Mouse (Mus musculus) heart, embryonic 15.5 days (tissue): ENCODE measurements around the gene Abr. TPM values are rescaled to one million over a fixed set of nuclear protein-coding genes. Genes with fewer than 3 reads are reported as not detected.

Source experiments
- ATAC-seq: fragments of 200-750 bp; cut with Nextera tagmentation; replicated peaks from 2 replicates; pipeline ENCODE4 v1.8.0; 2017; ENCODE audit warnings: low read depth, moderate TSS enrichment; ENCODE audit not compliant: insufficient number of reproducible peaks, insufficient read depth, low FRiP score
- H3K27ac ChIP-seq: fragments of 300-500 bp; sonication (generic); 2 replicates; pipeline ENCODE4 v1.5.1; 2015; ENCODE audit warnings: mild to moderate bottlenecking, inconsistent platforms
- H3K27me3 ChIP-seq: fragments of 300-500 bp; sonication (generic); 2 replicates; pipeline ENCODE4 v1.6.1; 2015; ENCODE audit warnings: inconsistent platforms
- H3K36me3 ChIP-seq: fragments of 300-500 bp; sonication (generic); 2 replicates; pipeline ENCODE4 v1.6.1; 2015; ENCODE audit warnings: mild to moderate bottlenecking, inconsistent platforms
- H3K4me1 ChIP-seq: fragments of 300-500 bp; sonication (generic); replicated peaks from 2 replicates; pipeline ENCODE4 v1.6.1; 2015; ENCODE audit warnings: inconsistent platforms
- H3K4me2 ChIP-seq: fragments of 300-500 bp; sonication (generic); 2 replicates; pipeline ENCODE4 v1.6.1; 2015; ENCODE audit warnings: inconsistent platforms, mild to moderate bottlenecking, moderate library complexity
- H3K4me3 ChIP-seq: fragments of 300-500 bp; sonication (generic); 2 replicates; pipeline ENCODE4 v1.5.1; 2015; ENCODE audit warnings: mild to moderate bottlenecking, inconsistent platforms
- H3K9ac ChIP-seq: fragments of 300-500 bp; sonication (generic); 2 replicates; pipeline ENCODE4 v1.6.1; 2015; ENCODE audit warnings: mild to moderate bottlenecking, inconsistent platforms
- H3K9me3 ChIP-seq: fragments of 300-500 bp; sonication (generic); replicated peaks from 2 replicates; pipeline ENCODE4 v1.6.1; 2016; ENCODE audit warnings: inconsistent platforms
- WGBS: fragments of 180-500 bp; shearing (Covaris S2); methylation state at CpG from one replicate; pipeline ENCODE4 v1.1.7; 2015; ENCODE audit warnings: mixed read lengths; 5-methylcytosine and 5-hydroxymethylcytosine counted together
- polyA plus RNA-seq: library from polyadenylated mRNA; unstranded; fragments of >200 nt; fragmentation: Nextera tagmentation; extraction: Ambion mirVana; gene quantifications from 2 replicates; pipeline ENCODE4 v1.2.1, GENCODE M21; 2015

The Abr gene
- polyA plus RNA-seq, 1 experiment from 2014 or later = 19.9 TPM

DNA sequence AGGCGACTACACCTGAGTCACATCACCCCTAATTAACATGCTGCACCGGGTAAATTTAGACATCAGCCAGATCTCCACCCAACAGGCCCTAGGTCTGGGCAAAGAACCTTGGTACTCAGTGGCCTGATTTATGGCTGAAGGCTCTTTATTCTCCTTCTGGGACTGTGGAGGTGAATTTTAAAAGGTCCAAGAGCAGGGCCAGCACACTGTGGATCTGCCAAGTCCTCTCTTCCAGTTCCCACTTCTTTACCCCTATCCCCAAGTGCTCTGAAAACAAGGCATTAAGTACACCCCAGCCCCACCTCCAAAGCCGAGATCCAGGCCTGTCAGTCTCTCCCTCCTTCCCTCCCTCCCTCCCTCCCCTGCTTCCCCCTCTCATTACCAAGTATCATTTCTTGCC is 59.5 kb downstream of the Abr start:
- Histone ChIP-seq H3K4me1 (no peaks in the 10 kb centered on the region), H3K9ac (no peak overlapping the region), H3K36me3 (no peaks in the 10 kb centered on the region), H3K27me3 (no peaks in the 10 kb centered on the region), H3K4me3 (no peak overlapping the region), H3K9me3 (no peaks in the 10 kb centered on the region), H3K4me2 (no peak overlapping the region), H3K27ac (no peak overlapping the region)
- no peak for ATAC-seq
- 52% methylated on average over 3 of the region's 3 CpGs for WGBS

DNA sequence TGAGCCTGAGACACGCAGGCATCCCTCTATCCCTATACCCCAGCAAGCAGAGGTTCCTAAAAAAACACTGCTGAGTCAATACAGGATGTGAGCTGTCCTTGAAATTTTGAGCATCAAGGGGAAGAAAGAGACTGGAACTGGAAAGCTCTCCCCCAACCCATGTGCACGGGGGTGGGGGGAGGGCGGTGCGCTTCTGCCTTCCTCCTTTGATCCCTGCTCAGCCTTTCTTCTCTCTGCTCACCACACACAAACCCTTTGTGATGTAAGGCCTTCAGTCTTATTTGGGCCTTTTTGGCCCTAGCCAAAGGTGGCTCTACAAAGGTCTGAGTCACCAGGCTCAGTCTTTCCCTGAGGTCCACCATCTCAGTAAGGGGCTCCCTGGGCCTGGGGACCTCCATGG is 59.9 kb downstream of the Abr start:
- H3K4me2 ChIP-seq = no peak overlapping the region
- H3K4me1 ChIP-seq = no peaks in the 10 kb centered on the region
- no peak overlapping the region for H3K27ac ChIP-seq
- H3K27me3 ChIP-seq = no peaks in the 10 kb centered on the region
- WGBS = 54% methylated on average over 4 of the region's 4 CpGs
- H3K9me3 ChIP-seq = no peaks in the 10 kb centered on the region
- no peak overlapping the region for H3K9ac ChIP-seq
- no peak for ATAC-seq
- no peak overlapping the region for H3K4me3 ChIP-seq
- H3K36me3 ChIP-seq = no peaks in the 10 kb centered on the region

DNA sequence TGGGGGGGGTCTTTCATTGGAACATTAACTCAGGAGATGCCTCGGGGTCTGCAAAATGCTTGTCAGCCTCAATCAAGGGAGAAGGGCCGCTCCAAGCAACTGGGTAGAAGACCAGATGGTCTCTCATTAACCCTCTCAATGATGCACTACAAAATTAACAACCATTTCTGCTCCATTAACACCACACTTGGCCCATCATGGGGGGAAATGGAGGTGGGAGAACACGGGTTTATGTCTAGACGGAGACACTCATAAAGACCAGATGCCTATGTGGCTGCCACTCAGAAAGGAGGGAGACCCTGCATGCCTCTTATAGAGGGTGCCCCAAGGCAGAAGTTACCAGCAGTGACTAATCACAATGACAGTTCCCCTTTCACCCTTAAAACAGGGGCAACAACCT is 64.3 kb downstream of the Abr start:
- H3K4me1 ChIP-seq = no peaks in the 10 kb centered on the region
- no peak overlapping the region for H3K27ac ChIP-seq
- no peaks in the 10 kb centered on the region for H3K36me3 ChIP-seq
- WGBS = 74% methylated on average over 4 of the region's 4 CpGs
- ATAC-seq = no peak
- no peak overlapping the region for H3K9ac ChIP-seq
- no peak overlapping the region for H3K4me3 ChIP-seq
- H3K27me3 ChIP-seq = no peaks in the 10 kb centered on the region
- H3K9me3 ChIP-seq = no peaks in the 10 kb centered on the region
- no peak overlapping the region for H3K4me2 ChIP-seq

DNA sequence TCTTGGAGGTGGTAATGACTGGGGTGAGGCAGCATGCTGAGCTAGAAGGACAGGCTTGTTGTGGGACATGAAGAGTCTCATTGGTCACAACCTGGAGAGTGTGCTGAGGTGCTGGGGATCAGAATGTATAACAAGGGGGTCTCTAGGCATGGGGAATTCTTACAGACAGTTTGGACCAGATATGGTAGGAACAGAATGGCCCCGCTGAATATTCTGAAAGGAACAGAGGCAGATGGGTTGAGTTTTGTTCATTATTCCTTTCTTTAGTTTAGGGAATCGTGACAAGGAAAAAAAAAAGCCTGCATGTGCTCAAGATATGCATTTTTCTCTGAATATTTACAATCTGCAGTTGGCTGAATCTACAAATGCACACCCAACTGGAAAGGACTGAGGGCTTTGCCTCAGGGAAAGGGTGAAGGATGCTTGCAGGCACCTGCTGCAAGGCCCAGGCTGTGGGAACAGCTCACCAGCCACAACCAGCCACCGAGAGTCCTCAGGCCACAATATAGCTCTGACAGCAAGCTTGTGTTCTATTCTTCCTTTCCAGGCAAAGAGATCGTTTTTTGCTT is 73.9 kb downstream of the Abr start:
- H3K36me3 ChIP-seq = no peaks in the 10 kb centered on the region
- no peak for ATAC-seq
- H3K4me3 ChIP-seq = no peak overlapping the region
- 83% methylated on average over 4 of the region's 4 CpGs for WGBS
- H3K27me3 ChIP-seq = no peaks in the 10 kb centered on the region
- H3K9me3 ChIP-seq = no peaks in the 10 kb centered on the region
- H3K4me1 ChIP-seq = no peaks in the 10 kb centered on the region
- no peak overlapping the region for H3K27ac ChIP-seq
- H3K4me2 ChIP-seq = no peak overlapping the region
- H3K9ac ChIP-seq = no peak overlapping the region

- no peak for ATAC-seq
- Histone ChIP-seq H3K9ac (no peak overlapping the region), H3K36me3 (no peaks in the 10 kb centered on the region), H3K4me1 (no peaks in the 10 kb centered on the region), H3K4me3 (no peak overlapping the region), H3K9me3 (no peaks in the 10 kb centered on the region), H3K4me2 (no peak overlapping the region), H3K27ac (no peak overlapping the region), H3K27me3 (no peaks in the 10 kb centered on the region)
- 66% methylated on average over 5 of the region's 5 CpGs for WGBS
Observed at GRCm38 (mm10) chr11:76547420-76547819, 74.7 kb downstream of the Abr start.

- Histone ChIP-seq H3K27me3 (no peaks in the 10 kb centered on the region), H3K4me2 (no peak overlapping the region), H3K4me3 (no peak overlapping the region), H3K4me1 (no peaks in the 10 kb centered on the region), H3K36me3 (no peaks in the 10 kb centered on the region), H3K27ac (no peak overlapping the region), H3K9me3 (no peaks in the 10 kb centered on the region), H3K9ac (no peak overlapping the region)
- ATAC-seq = no peak
- WGBS = 66% methylated on average over 4 of the region's 4 CpGs
Observed at GRCm38 (mm10) chr11:76546431-76546830, 75.7 kb downstream of the Abr start.

DNA sequence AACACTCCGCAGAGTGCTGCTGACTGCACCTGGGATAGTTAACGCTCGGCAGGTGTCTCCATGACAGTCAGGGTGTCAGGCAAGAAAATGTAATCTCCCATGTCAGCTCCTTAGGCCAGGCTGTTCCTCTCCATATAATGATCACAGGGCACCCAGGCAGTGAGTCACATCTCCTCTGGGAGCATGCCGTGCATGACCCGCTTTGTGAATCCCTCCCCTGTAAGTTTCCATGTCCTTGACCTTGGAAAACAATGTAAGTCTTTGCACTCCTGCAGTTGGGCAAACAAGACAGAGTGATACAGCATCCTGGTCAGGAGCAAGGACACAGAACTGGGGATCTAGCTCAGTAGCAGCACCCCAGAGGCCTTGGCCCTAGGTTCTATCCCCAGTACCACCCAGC is 78.8 kb downstream of the Abr start:
- ATAC-seq = no peak

GRCm38 (mm10) chr11:76540973-76541372 is 81.1 kb downstream of the Abr start:
- ATAC-seq = 0 out of 2 replicates have a peak, but pooled peaks have one; percentile 39
- Histone ChIP-seq H3K9ac (no peak overlapping the region), H3K9me3 (no peaks in the 10 kb centered on the region), H3K4me2 (no peak overlapping the region), H3K36me3 (no peaks in the 10 kb centered on the region), H3K27ac (no peak overlapping the region), H3K27me3 (no peaks in the 10 kb centered on the region), H3K4me1 (no peaks in the 10 kb centered on the region), H3K4me3 (no peak overlapping the region)
- 31% methylated on average over 1 of the region's 1 CpGs for WGBS

More for the DNA sequence above, 78.8 kb downstream of the Abr start:
- no peak overlapping the region for H3K4me2 ChIP-seq
- H3K9me3 ChIP-seq = no peaks in the 10 kb centered on the region
- no peaks in the 10 kb centered on the region for H3K36me3 ChIP-seq
- H3K4me1 ChIP-seq = no peaks in the 10 kb centered on the region
- 72% methylated on average over 5 of the region's 5 CpGs for WGBS
- H3K9ac ChIP-seq = no peak overlapping the region
- H3K27ac ChIP-seq = no peak overlapping the region
- no peak overlapping the region for H3K4me3 ChIP-seq
- no peaks in the 10 kb centered on the region for H3K27me3 ChIP-seq

- Histone ChIP-seq H3K27me3 (no peaks in the 10 kb centered on the region), H3K4me1 (no peaks in the 10 kb centered on the region), H3K36me3 (no peaks in the 10 kb centered on the region), H3K27ac (no peak overlapping the region), H3K4me2 (no peak overlapping the region), H3K4me3 (no peak overlapping the region), H3K9ac (no peak overlapping the region), H3K9me3 (no peaks in the 10 kb centered on the region)
- 67% methylated on average over 3 of the region's 3 CpGs for WGBS
- ATAC-seq = no peak
Observed at GRCm38 (mm10) chr11:76537401-76537800, 84.7 kb downstream of the Abr start.

DNA sequence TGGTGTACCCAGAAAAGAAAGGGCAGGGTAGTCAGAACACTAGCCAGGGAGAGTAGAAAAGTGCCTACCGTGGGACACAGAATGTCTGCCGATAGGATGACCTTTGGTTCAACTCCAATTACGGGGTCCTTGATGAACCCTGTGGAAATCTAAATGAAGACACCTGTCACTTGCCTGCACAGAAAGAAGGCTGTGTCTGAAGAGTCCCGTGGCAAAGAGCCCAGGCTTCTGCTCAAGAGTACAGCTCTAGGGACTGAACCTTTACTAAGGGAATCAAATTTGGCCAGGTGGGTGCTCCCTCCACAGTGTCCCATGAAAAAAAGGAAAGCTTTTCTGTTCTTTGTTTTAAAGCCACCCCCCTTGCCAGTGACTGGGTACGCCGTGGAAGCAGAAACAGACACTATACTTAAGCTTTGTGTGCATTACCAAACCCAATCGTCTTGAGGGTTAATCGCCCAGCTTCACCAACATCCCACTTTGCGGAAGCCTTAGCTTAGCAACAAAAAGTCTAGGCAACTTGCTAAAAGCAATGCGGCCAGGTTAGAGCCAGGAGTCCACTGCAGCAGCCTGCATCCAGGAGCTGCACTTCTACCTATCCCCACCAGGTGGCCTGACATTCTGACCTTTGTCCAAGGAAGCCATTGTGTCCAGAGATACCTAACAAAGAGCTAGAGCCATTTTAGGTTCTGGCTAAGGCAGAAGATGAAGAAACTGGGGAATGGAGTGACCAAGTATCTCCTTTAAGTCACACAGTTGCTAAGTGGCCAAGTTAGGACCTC is 85.3 kb downstream of the Abr start:
- Histone ChIP-seq H3K27ac (no peak overlapping the region), H3K27me3 (no peaks in the 10 kb centered on the region), H3K9ac (no peak overlapping the region), H3K36me3 (no peaks in the 10 kb centered on the region), H3K4me3 (no peak overlapping the region), H3K4me1 (no peaks in the 10 kb centered on the region), H3K9me3 (no peaks in the 10 kb centered on the region), H3K4me2 (no peak overlapping the region)
- WGBS = 66% methylated on average over 10 of the region's 10 CpGs
- no peak for ATAC-seq

GRCm38 (mm10) chr11:76532001-76532400 is 90.1 kb downstream of the Abr start:
- no peak overlapping the region for H3K27ac ChIP-seq
- ATAC-seq = no peak
- no peak overlapping the region for H3K4me3 ChIP-seq
- no peaks in the 10 kb centered on the region for H3K36me3 ChIP-seq
- no peaks in the 10 kb centered on the region for H3K9me3 ChIP-seq
- H3K27me3 ChIP-seq = no peaks in the 10 kb centered on the region
- 87% methylated on average over 7 of the region's 7 CpGs for WGBS
- peaks cover 9% of the 10 kb centered on the region; the same call in 1 of the 2 replicates for H3K4me1 ChIP-seq
- H3K9ac ChIP-seq = no peak overlapping the region
- H3K4me2 ChIP-seq = no peak overlapping the region
